Mouse (Mus musculus) liver, embryonic 11.5 days (tissue): ENCODE results near the gene Cyb561d2. TPM values are rescaled to one million over a fixed set of nuclear protein-coding genes. Genes with fewer than 3 reads are reported as not detected.
A peak's percentile ranks its signal among the peaks of the same experiment; 100 is the strongest.

Experiments used
- ATAC-seq: fragments of 200-750 bp; cut with Nextera tagmentation; replicated peaks from 2 replicates; pipeline ENCODE4 v1.8.0; 2017; ENCODE audit warnings: moderate number of reproducible peaks, mild to moderate bottlenecking, moderate TSS enrichment, moderate library complexity; ENCODE audit not compliant: low FRiP score
- DNase-seq: peaks from one replicate; pipeline ENCODE4 v3.0.0-alpha.2; 2017; ENCODE audit warnings: low spot score
- H3K27ac ChIP-seq: fragments of 300-500 bp; sonication (generic); 2 replicates; pipeline ENCODE4 v1.5.1; 2014; ENCODE audit warnings: mild to moderate bottlenecking, low read depth, low read length, control low read depth
- H3K27me3 ChIP-seq: fragments of 300-500 bp; sonication (generic); replicated peaks from 2 replicates; pipeline ENCODE4 v1.6.1; 2014; ENCODE audit warnings: low read length, mixed read lengths; ENCODE audit not compliant: control insufficient read depth, insufficient read depth
- H3K36me3 ChIP-seq: fragments of 300-500 bp; sonication (generic); 2 replicates; pipeline ENCODE4 v1.6.1; 2014; ENCODE audit warnings: mild to moderate bottlenecking, low read length, moderate library complexity, mixed read lengths; ENCODE audit not compliant: control insufficient read depth, insufficient read depth
- H3K4me1 ChIP-seq: fragments of 300-500 bp; sonication (generic); replicated peaks from 2 replicates; pipeline ENCODE4 v1.6.1; 2014; ENCODE audit warnings: low read length, mixed read lengths; ENCODE audit not compliant: control insufficient read depth, insufficient read depth
- H3K4me2 ChIP-seq: fragments of 300-500 bp; sonication (generic); 2 replicates; pipeline ENCODE4 v1.6.1; 2014; ENCODE audit warnings: mild to moderate bottlenecking, control low read depth, moderate library complexity
- H3K4me3 ChIP-seq: fragments of 300-500 bp; sonication (generic); 2 replicates; pipeline ENCODE4 v1.5.1; 2014; ENCODE audit warnings: low read depth, low read length, control low read depth
- H3K9ac ChIP-seq: fragments of 300-500 bp; sonication (generic); 2 replicates; pipeline ENCODE4 v1.6.1; 2014; ENCODE audit warnings: low read depth, low read length, control low read depth
- H3K9me3 ChIP-seq: fragments of 300-500 bp; sonication (generic); 2 replicates; pipeline ENCODE4 v1.6.1; 2016; ENCODE audit warnings: low read length, inconsistent platforms, mixed read lengths; ENCODE audit not compliant: control insufficient read depth
- WGBS: fragments of 180-500 bp; shearing (Covaris S2); extraction: QIAGEN DNeasy Blood & Tissue Kit; methylation state at CpG from one replicate; pipeline ENCODE4 v1.1.7; 2014; 5-methylcytosine and 5-hydroxymethylcytosine counted together
- polyA plus RNA-seq: library from polyadenylated mRNA; unstranded; fragments of >200 nt; fragmentation: Nextera tagmentation; extraction: Ambion mirVana; gene quantifications from 2 replicates; pipeline ENCODE4 v1.2.1, GENCODE M21; 2014

Cyb561d2 gene
- polyA plus RNA-seq, 1 experiment from 2014 or later, result 28.9 TPM

DNA sequence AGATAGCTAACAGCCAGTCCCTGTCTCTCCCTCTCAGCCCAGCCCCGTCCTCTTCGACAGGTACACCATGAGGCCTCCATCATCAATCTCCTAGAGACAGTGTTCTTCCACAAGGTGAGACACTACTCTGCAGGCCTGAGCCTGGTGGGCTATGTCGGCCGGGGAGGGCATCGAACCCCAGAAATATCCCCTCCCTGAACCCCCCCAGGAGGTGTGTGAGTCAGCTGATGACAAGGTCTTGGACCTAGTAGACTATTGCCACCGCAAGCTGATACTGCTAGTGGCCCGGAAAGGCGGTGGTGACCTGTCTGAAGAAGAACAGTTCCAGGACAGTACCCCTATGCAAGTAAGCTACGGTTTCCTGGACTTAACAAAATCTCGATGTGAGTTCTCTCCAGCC is 6.8 kb upstream of the Cyb561d2 start:
- WGBS, result 87% methylated on average over 10 of the region's 10 CpGs
- H3K9ac ChIP-seq, result no peak overlapping the region
- no peak overlapping the region for H3K27ac ChIP-seq
- H3K36me3 ChIP-seq, result peaks cover 8% of the 10 kb centered on the region; the same call in 1 of the 2 replicates
- H3K4me1 ChIP-seq, result peaks cover 42% of the 10 kb centered on the region
- H3K9me3 ChIP-seq, result no peaks in the 10 kb centered on the region
- H3K27me3 ChIP-seq, result peaks cover 7% of the 10 kb centered on the region; the same call in 1 of the 2 replicates
- no peak overlapping the region for H3K4me2 ChIP-seq
- no peak for DNase-seq
- ATAC-seq, result no peak
- no peak overlapping the region for H3K4me3 ChIP-seq

DNA sequence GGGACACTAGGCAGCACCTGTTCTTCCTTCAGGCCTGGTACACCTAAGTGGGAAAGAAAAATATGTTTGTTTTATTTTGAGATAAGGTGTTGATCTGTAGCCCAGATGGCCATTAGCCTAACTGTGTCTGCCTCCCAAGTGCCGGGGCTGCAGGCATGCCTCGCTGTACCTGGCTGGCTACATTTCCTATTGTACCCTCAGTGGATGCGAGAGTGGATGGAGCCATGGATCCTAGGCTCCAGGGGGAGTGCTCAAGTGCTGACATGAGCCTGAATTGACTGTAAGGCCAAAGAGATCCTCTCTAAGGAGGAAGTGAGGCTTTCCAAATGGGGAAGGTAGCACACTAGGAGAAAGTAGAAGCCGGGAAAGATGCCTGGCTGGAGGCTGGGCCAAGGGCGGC is 6.0 kb upstream of the Cyb561d2 start:
- DNase-seq (no peak), ATAC-seq (no peak)
- Histone ChIP-seq H3K4me3 (no peak overlapping the region; the same call in 1 of the 2 replicates), H3K4me1 (peaks cover 33% of the 10 kb centered on the region), H3K36me3 (peaks cover 8% of the 10 kb centered on the region; the same call in 1 of the 2 replicates), H3K9ac (no peak overlapping the region), H3K27me3 (peaks cover 7% of the 10 kb centered on the region; the same call in 1 of the 2 replicates), H3K9me3 (no peaks in the 10 kb centered on the region), H3K4me2 (no peak overlapping the region), H3K27ac (no peak overlapping the region)
- WGBS, result 75% methylated on average over 5 of the region's 5 CpGs

GRCm38 (mm10) chr9:107547026-107547425 is 5.0 kb upstream of the Cyb561d2 start, which contains the start of gene Zmynd10:
Gene Zmynd10 (plus strand): TSS chr9:107547298.
- Histone ChIP-seq H3K4me3 (peak within 1 kb of the TSS; percentile 18; the same call in 1 of the 2 replicates), H3K27ac (no peak within 1 kb of the TSS), H3K4me2 (peak within 1 kb of the TSS; percentile 54), H3K4me1 (peaks cover 29% of the 10 kb centered on the region), H3K36me3 (peaks cover 8% of the 10 kb centered on the region; the same call in 1 of the 2 replicates), H3K9me3 (no peaks in the 10 kb centered on the region), H3K27me3 (peaks cover 7% of the 10 kb centered on the region; the same call in 1 of the 2 replicates), H3K9ac (no peak within 1 kb of the TSS)
- peak; percentile 70 for ATAC-seq
- WGBS, result 5% methylated on average over 20 of the region's 20 CpGs
- DNase-seq, result peak; percentile 81

DNA sequence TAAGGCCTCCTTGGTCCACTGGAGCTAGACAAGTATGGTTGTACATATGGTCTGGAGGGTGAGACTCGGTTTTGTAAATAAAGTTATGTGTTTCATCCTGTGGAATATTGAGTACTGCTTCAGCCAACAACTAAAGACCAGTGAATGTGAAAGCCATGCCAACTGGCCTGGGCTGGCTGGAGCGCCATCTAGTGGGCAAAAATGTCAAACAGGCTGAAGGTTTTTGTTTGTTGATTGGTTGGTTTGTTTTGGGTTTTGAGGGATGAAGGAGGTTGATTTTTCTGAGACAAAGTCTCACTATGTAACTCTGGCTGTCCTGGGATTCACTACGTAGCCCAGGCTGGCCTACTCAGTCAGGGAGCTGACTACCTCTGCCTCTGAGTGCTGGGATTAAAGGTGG is 3.6 kb upstream of the Cyb561d2 start:
- peaks cover 19% of the 10 kb centered on the region for H3K4me1 ChIP-seq
- peaks cover 8% of the 10 kb centered on the region; the same call in 1 of the 2 replicates for H3K36me3 ChIP-seq
- H3K9ac ChIP-seq, result no peak overlapping the region
- H3K27me3 ChIP-seq, result peaks cover 7% of the 10 kb centered on the region; the same call in 1 of the 2 replicates
- no peak overlapping the region for H3K27ac ChIP-seq
- peak; percentile 71 for DNase-seq
- WGBS, result 8% methylated on average over 3 of the region's 3 CpGs
- H3K4me3 ChIP-seq, result no peak overlapping the region
- no peak for ATAC-seq
- no peaks in the 10 kb centered on the region for H3K9me3 ChIP-seq
- H3K4me2 ChIP-seq, result no peak overlapping the region

DNA sequence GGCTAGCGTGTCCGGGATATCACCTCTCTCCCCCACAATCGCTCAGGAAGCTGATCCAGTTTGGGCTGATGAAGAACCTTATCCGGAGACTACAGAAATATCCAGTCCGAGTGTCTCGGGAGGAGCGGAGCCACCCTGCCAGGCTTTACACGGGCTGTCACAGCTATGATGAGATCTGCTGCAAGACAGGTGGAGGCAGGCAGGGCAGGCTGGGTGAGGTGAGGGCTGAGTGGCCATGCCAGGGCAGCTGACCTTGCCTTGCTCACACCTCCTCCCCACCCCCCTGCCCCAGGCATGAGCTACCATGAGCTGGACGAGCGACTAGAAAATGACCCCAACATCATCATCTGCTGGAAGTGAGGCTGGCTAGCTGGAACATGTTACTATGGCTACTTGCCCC is 3.2 kb upstream of the Cyb561d2 start:
- H3K36me3 ChIP-seq, result peaks cover 8% of the 10 kb centered on the region; the same call in 1 of the 2 replicates
- peaks cover 17% of the 10 kb centered on the region for H3K4me1 ChIP-seq
- WGBS, result 85% methylated on average over 10 of the region's 10 CpGs
- no peaks in the 10 kb centered on the region for H3K9me3 ChIP-seq
- H3K4me2 ChIP-seq, result no peak overlapping the region
- DNase-seq (no peak), ATAC-seq (no peak)
- no peak overlapping the region for H3K4me3 ChIP-seq
- peaks cover 7% of the 10 kb centered on the region; the same call in 1 of the 2 replicates for H3K27me3 ChIP-seq
- H3K27ac ChIP-seq, result no peak overlapping the region
- no peak overlapping the region for H3K9ac ChIP-seq

DNA sequence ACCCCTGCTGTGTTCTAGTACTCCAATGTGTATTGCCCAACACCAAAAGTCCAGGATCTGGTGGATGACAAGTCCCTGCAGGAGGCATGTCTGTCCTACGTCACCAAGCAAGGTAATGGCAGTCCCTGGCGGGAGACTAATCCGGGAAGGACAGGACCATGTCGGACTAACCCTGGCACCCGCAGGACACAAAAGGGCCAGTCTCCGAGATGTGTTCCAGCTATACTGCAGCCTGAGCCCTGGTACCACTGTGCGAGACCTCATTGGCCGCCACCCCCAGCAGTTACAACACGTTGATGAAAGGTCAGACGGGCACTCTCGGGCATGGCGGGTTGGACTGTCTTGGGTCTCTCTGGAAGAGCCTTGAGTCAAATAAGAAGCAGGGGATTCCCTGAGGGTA is 2.7 kb upstream of the Cyb561d2 start:
- DNase-seq (no peak), ATAC-seq (no peak)
- Histone ChIP-seq H3K4me1 (peaks cover 20% of the 10 kb centered on the region), H3K27ac (no peak overlapping the region), H3K27me3 (peaks cover 7% of the 10 kb centered on the region; the same call in 1 of the 2 replicates), H3K4me2 (no peak overlapping the region), H3K4me3 (no peak overlapping the region), H3K36me3 (peaks cover 12% of the 10 kb centered on the region; the same call in 1 of the 2 replicates), H3K9ac (no peak overlapping the region), H3K9me3 (no peaks in the 10 kb centered on the region)
- WGBS, result 92% methylated on average over 12 of the region's 12 CpGs

GRCm38 (mm10) chr9:107544196-107544700 is 2.3 kb upstream of the Cyb561d2 start:
- H3K4me1 ChIP-seq, result peaks cover 20% of the 10 kb centered on the region
- 94% methylated on average over 17 of the region's 17 CpGs for WGBS

DNA sequence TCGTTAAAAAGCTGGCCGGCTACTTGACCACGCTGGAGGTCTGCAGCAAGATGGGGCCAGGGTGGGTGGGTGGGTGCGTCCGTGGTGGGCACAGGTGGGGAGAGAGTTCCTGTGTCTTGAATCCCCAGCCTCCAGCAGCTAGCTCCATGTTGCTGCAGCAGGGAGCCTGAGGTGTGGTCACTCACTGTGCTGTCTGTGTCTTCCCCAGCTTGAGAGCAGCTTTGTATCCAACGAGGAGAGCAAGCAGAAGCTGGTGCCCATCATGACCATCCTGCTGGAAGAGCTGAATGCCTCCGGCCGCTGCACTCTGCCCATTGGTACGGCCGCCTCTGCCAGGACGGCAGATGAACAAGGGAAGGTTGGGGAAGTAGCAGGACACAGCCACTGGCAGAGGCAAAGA is 1.3 kb upstream of the Cyb561d2 start:
- peaks cover 20% of the 10 kb centered on the region for H3K4me1 ChIP-seq
- peak overlapping the region; percentile 97; the same call in 1 of the 2 replicates for H3K4me2 ChIP-seq
- H3K4me3 ChIP-seq, result 0 out of 2 replicates have a peak overlapping the region, but pooled peaks have one; percentile 74
- WGBS, result 84% methylated on average over 11 of the region's 11 CpGs
- ATAC-seq (no peak), DNase-seq (no peak)
- H3K36me3 ChIP-seq, result peaks cover 24% of the 10 kb centered on the region
- H3K27ac ChIP-seq, result no peak overlapping the region
- 0 out of 2 replicates have a peak, but pooled peaks cover under 1% of the 10 kb centered on the region for H3K27me3 ChIP-seq
- no peak overlapping the region for H3K9ac ChIP-seq
- H3K9me3 ChIP-seq, result no peaks in the 10 kb centered on the region

More at GRCm38 (mm10) chr9:107544196-107544700, 2.3 kb upstream of the Cyb561d2 start:
- H3K9ac ChIP-seq, result no peak overlapping the region
- DNase-seq (no peak), ATAC-seq (no peak)
- no peak overlapping the region for H3K27ac ChIP-seq
- H3K4me3 ChIP-seq, result no peak overlapping the region
- H3K27me3 ChIP-seq, result peaks cover 6% of the 10 kb centered on the region; the same call in 1 of the 2 replicates
- H3K9me3 ChIP-seq, result no peaks in the 10 kb centered on the region
- peaks cover 15% of the 10 kb centered on the region for H3K36me3 ChIP-seq
- H3K4me2 ChIP-seq, result no peak overlapping the region

GRCm38 (mm10) chr9:107542721-107543120 is 728 bp upstream of the Cyb561d2 start:
- Histone ChIP-seq H3K27me3 (no peaks in the 10 kb centered on the region), H3K27ac (no peak overlapping the region), H3K36me3 (peaks cover 30% of the 10 kb centered on the region), H3K4me3 (peak overlapping the region; percentile 74), H3K4me1 (peaks cover 21% of the 10 kb centered on the region), H3K4me2 (peak overlapping the region; percentile 97), H3K9ac (peak overlapping the region; percentile 75), H3K9me3 (no peaks in the 10 kb centered on the region)
- DNase-seq (no peak), ATAC-seq (no peak)
- WGBS, result 54% methylated on average over 8 of the region's 8 CpGs
